19 mouse cellular contexts compared by ENCODE assay signal in genomic region chr13:38002461-38002860, GRCm38 (mm10). TPM values are rescaled to one million over a fixed set of nuclear protein-coding genes. Genes with fewer than 3 reads are reported as not detected.
A peak's percentile ranks its signal among the peaks of the same experiment; 100 is the strongest.
DNase-seq lines count a peak whose midpoint lies in the region; TF ChIP-seq lines count a peak whose summit lies in the region.
"Had no signal": no experiment of that assay in that cellular context is flagged by ENCODE, and none has a peak within 500 bp of the region (broad histone marks: within the 10 kb centered on the region; RNA-seq: fewer than 3 reads in every experiment).

No protein-coding gene starts in this region.

- H3K4me3 ChIP-seq in kidney, adult 2 months (ENCODE audit: insufficient read depth, low read depth, low read length): no peak overlapping the region
- H3K4me3 ChIP-seq in E14TG2a.4 (replicated peaks; ENCODE audit: low read length): no peak overlapping the region
- no peak overlapping the region for H3K4me3 ChIP-seq in bone marrow, adult 2 months (replicated peaks; ENCODE audit: control insufficient read depth, low read depth, low read length)
- H3K4me3 ChIP-seq: embryonic facial prominence, embryonic 12.5 days; hindbrain, embryonic 12.5 days; limb, embryonic 15.5 days; lung, embryonic 15.5 days; megakaryocyte, embryonic 14.5 days; midbrain, embryonic 15.5 days had no signal

- H3K36me3 ChIP-seq in kidney, adult 2 months (ENCODE audit: control insufficient read depth, insufficient read depth, low read length): no peaks in the 10 kb centered on the region
- H3K36me3 ChIP-seq in E14TG2a.4 (ENCODE audit: insufficient read depth, low read length): no peaks in the 10 kb centered on the region
- H3K36me3 ChIP-seq: embryonic facial prominence, embryonic 12.5 days; hindbrain, embryonic 12.5 days; limb, embryonic 15.5 days; lung, embryonic 15.5 days; midbrain, embryonic 15.5 days had no signal

- no peak overlapping the region for H3K27ac ChIP-seq in kidney, adult 2 months (ENCODE audit: insufficient read depth, low read depth, low read length)
- no peak overlapping the region for H3K27ac ChIP-seq in bone marrow, adult 2 months (ENCODE audit: control insufficient read depth, insufficient read depth, low read depth, low read length, poor library complexity)
- H3K27ac ChIP-seq: embryonic facial prominence, embryonic 12.5 days; hindbrain, embryonic 12.5 days; limb, embryonic 15.5 days; lung, embryonic 15.5 days; midbrain, embryonic 15.5 days had no signal

- no peaks in the 10 kb centered on the region for H3K4me1 ChIP-seq in kidney, adult 2 months (ENCODE audit: control insufficient read depth, insufficient read depth, low read length)
- 0 out of 2 replicates have a peak, but pooled peaks cover 4% of the 10 kb centered on the region for H3K4me1 ChIP-seq in E14TG2a.4 (replicated peaks; ENCODE audit: low read depth, low read length)
- no peaks in the 10 kb centered on the region; the same call in 1 of the 2 replicates for H3K4me1 ChIP-seq in bone marrow, adult 2 months (ENCODE audit: control insufficient read depth, insufficient read depth, low read length)
- H3K4me1 ChIP-seq: embryonic facial prominence, embryonic 12.5 days; hindbrain, embryonic 12.5 days; limb, embryonic 15.5 days; lung, embryonic 15.5 days; midbrain, embryonic 15.5 days had no signal

- 0 out of 2 replicates have a peak, but pooled peaks have one; percentile 0 for TF ChIP-seq CTCF in kidney, adult 2 months (conservative IDR thresholded peaks at IDR 0.05; ENCODE audit: insufficient read depth, insufficient read length, low read depth, low read length)
- TF ChIP-seq CTCF in E14TG2a.4 (conservative IDR thresholded peaks at IDR 0.05; ENCODE audit: low read length): peak; percentile 43
- 0 out of 2 replicates have a peak, but pooled peaks have one; percentile 19 for TF ChIP-seq CTCF in bone marrow, adult 2 months (IDR thresholded peaks at IDR 0.05; ENCODE audit: control insufficient read depth, insufficient read depth, low read length)

- no peaks in the 10 kb centered on the region for H3K27me3 ChIP-seq in kidney, adult 2 months (replicated peaks; ENCODE audit: control insufficient read depth, insufficient read depth, low read length)
- H3K27me3 ChIP-seq in E14TG2a.4 (ENCODE audit: insufficient read depth, low read length): peaks cover 15% of the 10 kb centered on the region
- H3K27me3 ChIP-seq: limb, embryonic 15.5 days; lung, embryonic 15.5 days; midbrain, embryonic 15.5 days had no signal

- no peaks in the 10 kb centered on the region for H3K9me3 ChIP-seq in E14TG2a.4 (ENCODE audit: low read length)
- H3K9me3 ChIP-seq: embryonic facial prominence, embryonic 12.5 days; hindbrain, embryonic 12.5 days; limb, embryonic 15.5 days; lung, embryonic 15.5 days; midbrain, embryonic 15.5 days had no signal

- intact Hi-C loops in left cerebral cortex, postnatal 25 days (cut with DNase I): no loop called here

- 52% methylated on average over 1 of the region's 1 CpGs for WGBS in kidney, adult 2 months
- 69% methylated on average over 1 of the region's 1 CpGs for WGBS in bone marrow, adult 2 months

- no peak for TF ChIP-seq POLR2A in kidney, adult 2 months (IDR thresholded peaks at IDR 0.05; ENCODE audit: low read depth, low read length)
- no peak for TF ChIP-seq POLR2A in bone marrow, adult 2 months (IDR thresholded peaks at IDR 0.05; ENCODE audit: borderline replicate concordance, control insufficient read depth, low read depth, low read length)

- DNase-seq in kidney, adult 2 months: no peak
- DNase-seq in kidney, postnatal 10 days: no peak
- DNase-seq in A20 (ENCODE audit: low read depth, low spot score): peak; percentile 22
- DNase-seq in left cerebral cortex, postnatal 25 days (ENCODE audit: low spot score in 2 of 2): no peak
- DNase-seq in adrenal gland, adult 18-20 months (ENCODE audit: low spot score in 2 of 2): no peak
- no peak for DNase-seq in layer of hippocampus, postnatal 36 days
- DNase-seq: adrenal gland, postnatal 36 days; cerebellum, adult 8-10 months; heart, postnatal 10 days; kidney, postnatal 25 days; thymus, postnatal 25 days had no signal

RNA-seq across cellular contexts. Expression of gene Ssr1, which starts 8.4 kb away (rescaled TPM):
- 6.9 and 10.5 TPM in 2 replicates for polyA plus RNA-seq in kidney, adult 2 months (2012; rRNA removed)
- polyA plus RNA-seq in bone marrow, adult 2 months (2011; ENCODE audit: insufficient read depth, insufficient read length, low replicate concordance, missing spikeins): 43.0 and 56.0 TPM in 2 replicates
- 10 to 100 TPM; 89.9 to 90.9 TPM for total RNA-seq in left cerebral cortex, postnatal 25 days (2021)
- 100 to 1,000 TPM; 116 to 173 TPM for total RNA-seq in adrenal gland, adult 18-20 months (2021)
- 10 to 100 TPM; 91.1 to 92.7 TPM for total RNA-seq in layer of hippocampus, postnatal 36 days (2021)

RNA-seq across cellular contexts. Expression of gene Riok1, which starts 34.3 kb away (rescaled TPM):
- 7.6 and 8.0 TPM in 2 replicates for polyA plus RNA-seq in kidney, adult 2 months (2012; rRNA removed)
- polyA plus RNA-seq in bone marrow, adult 2 months (2011; ENCODE audit: insufficient read depth, insufficient read length, low replicate concordance, missing spikeins): 22.4 and 40.9 TPM in 2 replicates
- total RNA-seq in left cerebral cortex, postnatal 25 days (2021): 10 to 100 TPM; 21.4 to 25.9 TPM
- total RNA-seq in adrenal gland, adult 18-20 months (2021): 10 to 100 TPM; 26.4 to 29.9 TPM
- total RNA-seq in layer of hippocampus, postnatal 36 days (2021): 10 to 100 TPM; 24.4 to 31.5 TPM

RNA-seq across cellular contexts. Expression of gene Cage1, which starts 34.4 kb away (rescaled TPM):
- polyA plus RNA-seq in kidney, adult 2 months (2012; rRNA removed): 0.23 and 0.28 TPM in 2 replicates
- 0.70 and 0.74 TPM in 2 replicates for polyA plus RNA-seq in bone marrow, adult 2 months (2011; ENCODE audit: insufficient read depth, insufficient read length, low replicate concordance, missing spikeins)
- total RNA-seq in left cerebral cortex, postnatal 25 days (2021): 1 to 10 TPM; 5.3 to 5.4 TPM
- 1 to 10 TPM; 1.7 to 3.6 TPM for total RNA-seq in adrenal gland, adult 18-20 months (2021)
- 1 to 10 TPM; 4.8 to 5.2 TPM for total RNA-seq in layer of hippocampus, postnatal 36 days (2021)
